Mouse (Mus musculus) regulatory T cell (primary cell): Measurements from ENCODE around the gene Abhd17c.

Experiments used
- in situ Hi-C: fragments of 300-600 bp; cut with MboI, MseI; formaldehyde crosslinking; loops from one replicate; pipeline ENCODE4 v1.15.1; 2025; ENCODE audit warnings: high pct_unique_total_duplicates

Gene Abhd17c

DNA sequence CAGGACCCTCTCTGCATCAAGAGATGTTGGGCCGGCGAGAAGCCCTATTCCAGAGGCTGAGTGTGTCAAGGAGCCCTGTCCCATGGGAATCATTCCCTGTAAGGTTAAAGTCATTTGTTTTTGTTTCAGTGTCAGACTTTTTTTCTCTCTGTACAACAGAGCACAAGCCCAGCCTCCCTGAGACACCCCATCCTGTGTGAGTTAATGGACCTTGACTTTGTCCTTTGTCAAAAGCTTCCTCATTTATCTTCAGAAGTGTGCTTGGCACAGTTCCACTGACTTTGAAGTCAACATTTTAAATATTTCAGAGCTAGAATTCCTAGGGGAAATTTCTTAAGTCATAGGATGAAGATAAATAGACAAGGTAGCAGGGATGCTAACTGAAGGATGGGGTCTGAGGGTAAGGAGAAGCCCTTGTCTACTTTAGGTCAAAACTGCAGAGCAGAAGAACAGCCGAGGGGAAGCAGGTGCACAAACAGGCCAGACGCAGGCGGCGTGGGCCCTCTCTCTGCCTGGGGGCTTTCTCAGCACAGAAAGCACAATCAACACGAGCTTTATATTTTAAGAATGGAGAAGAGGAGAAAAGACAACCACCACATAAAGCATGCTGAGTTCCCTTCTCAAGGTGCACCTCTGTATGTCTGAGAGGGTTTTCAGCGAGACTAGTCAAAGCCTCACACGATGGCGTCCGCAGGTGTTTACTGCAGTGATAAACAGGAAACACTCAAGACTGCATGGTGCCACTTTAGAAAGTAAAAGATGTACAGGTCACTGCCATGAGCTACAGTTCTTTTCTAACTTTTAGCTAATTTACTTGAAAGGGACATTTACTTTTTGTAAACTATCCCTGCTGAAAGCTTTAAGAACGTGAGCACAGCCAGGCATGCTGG lies 32.2 kb downstream of the Abhd17c start:
- in situ Hi-C loops = no loop called here

DNA sequence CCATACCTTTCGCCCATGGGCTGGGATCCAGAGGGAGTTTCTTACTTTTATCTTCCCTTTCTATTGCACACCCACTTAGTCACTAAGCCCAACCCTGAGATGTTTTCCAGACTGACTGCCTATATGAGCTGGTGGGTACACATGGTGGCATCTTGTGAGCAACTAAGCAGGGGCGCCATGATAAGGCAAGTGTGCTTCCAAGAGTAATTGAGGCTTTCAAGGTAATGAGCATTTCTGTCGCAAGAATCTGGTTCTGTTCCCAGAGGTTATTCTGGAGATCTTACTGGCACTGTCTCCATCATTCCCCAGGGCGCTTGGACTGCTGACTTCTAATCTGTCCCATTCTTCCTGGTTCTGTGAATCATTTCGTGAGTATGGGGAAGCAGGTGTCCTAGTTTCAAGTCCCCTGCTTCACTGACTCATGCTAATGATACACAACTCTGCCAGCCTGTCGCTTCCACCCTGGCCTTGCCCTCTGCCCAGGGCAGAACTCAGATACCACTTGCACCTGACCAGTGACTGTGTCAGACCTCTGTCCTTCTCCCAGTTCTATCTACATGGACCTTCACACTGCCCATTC lies 34.1 kb downstream of the Abhd17c start:
- in situ Hi-C loops = no loop called here

DNA sequence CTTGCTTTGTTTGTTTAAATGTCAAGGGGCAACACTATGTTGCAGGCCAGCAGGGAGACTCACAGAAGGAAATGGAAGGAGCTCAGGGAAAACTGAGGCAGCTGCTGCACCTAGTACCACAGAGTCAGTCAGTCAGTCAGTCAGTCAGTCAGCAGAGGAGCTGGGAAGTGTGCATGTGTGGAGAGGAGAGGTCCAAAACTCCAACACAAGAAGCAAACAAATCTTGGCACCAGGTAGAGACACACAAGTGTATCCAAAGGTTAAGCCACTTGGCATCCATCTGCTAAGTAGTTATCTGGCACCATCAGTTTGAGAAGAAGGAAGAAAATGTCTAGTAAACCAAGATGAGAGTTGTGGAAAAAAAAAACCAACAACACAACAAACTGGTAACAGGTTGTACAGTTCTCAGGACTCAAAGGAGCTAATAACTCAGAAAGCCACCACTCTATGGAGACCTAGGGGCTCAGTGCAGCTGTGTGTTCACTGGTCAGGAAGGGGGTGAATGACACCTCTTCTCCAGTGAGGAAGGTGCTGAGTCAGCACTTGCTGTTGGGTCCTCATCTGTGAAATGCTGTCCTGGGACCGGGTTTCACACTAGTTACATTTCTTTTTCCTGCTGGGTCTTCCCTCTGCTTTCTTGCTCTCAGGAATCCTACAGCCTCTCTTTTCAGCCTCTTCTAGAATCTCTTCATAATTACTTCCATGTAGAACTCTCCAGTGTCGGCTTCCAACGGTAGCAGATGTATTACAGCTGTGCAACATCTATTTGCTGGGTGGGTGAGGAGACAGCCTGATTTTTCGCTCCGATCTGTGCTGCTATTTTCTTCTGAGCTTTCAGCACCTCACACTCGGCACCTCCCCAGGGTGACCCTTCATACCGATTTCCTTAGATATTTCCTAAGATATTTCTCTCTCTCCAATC lies 34.8 kb downstream of the Abhd17c start:
- in situ Hi-C loops = no loop called here

DNA sequence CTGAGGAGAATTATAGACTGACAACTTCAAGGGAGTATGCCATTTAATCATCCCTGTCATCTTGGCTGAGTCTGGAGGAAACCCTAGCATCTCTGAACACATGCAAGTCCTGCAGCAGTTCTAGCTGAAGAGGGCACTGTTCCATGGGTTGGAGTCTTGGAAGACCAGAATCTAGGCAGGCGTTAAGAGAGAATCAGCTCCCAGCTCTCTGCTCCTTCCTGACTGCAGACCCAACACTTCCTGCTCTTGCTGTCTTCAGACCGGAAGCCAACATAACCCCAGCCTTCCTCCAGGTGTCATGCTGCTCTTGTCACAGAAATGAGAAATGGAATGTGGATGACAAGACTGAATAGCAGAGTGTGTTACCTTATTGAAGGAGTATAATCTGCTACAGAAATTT lies 36.3 kb downstream of the Abhd17c start:
- in situ Hi-C loops = no loop called here

DNA sequence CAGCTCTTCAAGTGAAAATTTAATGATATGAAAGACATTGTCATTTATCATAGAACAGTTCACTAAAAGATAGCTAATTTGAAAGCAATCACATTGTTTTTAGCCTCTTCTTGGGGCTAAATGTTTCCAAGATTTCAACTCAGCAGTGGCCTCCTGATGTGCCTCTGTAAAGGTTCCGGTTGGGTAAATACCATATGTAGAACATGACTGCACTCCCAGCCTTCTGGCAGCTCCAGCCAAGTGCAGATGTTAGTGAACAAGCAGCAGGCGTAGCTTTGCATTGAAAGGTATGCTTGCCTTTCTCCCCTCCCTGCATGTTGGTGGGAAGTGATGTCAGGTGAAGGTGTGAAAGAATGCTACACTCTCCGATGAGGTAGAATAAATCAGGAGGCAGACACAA lies 36.9 kb downstream of the Abhd17c start:
- in situ Hi-C loops = no loop called here

DNA sequence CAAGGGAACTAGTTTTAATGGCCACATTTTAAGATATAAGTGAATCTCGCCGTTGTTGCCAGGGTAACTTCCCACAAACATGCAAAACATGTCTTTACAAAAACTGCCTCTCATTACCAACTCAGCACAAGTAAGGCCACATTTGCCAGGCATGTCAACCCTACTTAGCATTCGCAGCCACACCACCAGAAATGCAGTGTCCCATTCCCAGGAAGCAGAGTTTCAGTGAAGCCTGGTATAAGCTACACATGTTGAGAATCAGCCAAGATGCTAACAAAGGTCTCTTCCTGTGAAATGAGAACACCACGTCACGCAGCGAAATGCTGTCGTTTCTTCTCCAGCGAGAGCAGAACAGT lies 38.7 kb downstream of the Abhd17c start:
- in situ Hi-C loops = no loop called here

DNA sequence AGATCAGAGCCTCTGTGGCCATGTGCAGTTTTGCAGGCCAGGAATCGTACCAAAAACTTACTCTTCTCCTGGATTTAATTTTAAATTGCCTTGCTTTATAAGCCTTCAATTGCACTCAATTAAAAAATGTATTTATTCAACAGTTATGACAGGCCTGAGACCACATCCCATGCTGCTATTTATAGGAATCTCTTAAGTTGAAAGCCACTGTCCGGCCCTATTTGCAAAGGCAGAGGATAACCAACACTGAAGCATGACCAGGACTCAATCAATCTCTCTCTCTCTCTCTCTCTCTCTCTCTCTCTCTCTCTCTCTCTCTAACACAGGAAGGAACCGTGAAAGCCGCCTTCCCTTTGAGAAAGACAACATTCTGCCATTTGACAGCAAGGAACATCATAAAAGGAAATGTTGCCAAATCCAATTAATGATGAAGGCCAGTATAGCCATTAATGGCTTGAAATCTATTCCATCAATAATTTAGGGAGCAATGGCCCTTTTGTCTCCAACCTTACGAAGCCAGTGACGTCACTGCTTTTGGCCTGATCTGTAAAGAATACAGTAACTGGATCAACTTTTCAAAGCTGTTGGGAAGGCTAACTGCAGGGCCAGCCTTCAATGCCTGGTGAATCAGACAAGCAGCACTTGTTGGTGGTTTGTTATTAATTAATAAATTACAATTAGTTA lies 39.2 kb downstream of the Abhd17c start:
- in situ Hi-C loops = no loop called here

DNA sequence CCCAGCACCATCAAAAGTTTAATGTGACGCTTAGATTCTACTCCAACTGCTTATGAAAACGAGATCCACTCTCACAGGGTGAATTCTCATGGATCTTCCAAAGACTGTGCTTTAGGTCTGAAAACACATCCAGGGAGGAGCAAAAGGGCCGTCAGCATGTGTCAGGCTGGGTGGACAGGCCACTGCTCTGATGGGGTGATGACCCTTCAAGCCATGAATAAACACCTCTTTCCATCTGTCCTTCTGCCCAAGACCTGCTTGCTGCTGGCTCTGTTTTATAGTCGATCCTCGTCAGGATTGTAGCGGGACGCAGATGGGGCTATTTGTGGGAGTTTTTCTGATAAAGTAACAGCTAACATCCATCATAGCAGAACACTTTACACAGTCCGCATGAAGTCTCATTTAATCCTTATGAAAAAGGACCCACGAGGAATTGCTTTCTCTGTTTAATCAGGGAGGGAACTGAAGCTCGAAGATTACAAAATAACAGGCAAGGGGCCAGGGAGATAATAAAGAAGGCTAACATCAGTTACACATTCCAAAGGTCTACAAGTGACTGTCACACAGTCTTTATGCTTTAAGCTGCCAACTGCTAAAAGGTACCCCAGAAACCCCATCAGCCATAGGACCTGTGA lies 39.9 kb downstream of the Abhd17c start:
- in situ Hi-C loops = no loop called here

DNA sequence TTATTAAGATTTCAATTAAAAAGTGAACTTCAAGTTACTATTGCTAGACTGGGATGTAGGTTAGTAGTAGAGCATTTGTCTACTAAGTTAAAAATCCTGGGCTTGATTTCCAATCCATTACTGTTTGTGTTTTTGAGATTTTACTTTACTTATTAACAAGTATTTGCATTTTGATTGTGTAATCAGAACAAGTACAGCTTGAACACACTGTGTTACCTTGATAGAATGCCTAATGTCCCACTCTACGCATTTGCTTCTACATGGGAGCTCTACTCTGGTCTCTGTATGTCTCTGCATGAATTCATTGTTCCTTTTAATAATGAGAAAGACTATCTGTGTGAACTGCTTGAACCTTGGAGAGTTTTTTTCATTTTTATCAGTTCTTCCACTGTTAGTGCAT lies 44.8 kb downstream of the Abhd17c start:
- in situ Hi-C loops = no loop called here

DNA sequence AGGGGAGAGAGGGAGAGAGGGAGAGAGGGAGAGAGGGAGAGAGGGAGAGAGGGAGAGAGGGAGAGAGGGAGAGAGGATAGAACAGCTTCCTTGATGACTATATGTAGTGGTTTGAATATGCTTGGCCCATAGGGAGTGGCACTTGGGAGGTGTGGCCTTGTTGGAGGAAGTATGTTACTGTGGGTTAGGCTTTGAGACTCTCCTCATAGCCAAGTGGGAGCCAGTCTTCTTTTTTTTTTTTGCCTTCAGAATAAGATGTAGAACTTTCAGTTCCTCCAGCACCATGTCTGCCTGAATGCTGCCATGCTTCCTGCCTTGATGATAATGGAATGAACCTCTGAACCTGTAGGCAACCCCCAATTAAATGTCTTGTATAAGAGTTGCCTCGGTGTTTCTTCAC lies 49.1 kb downstream of the Abhd17c start:
- in situ Hi-C loops = no loop called here

DNA sequence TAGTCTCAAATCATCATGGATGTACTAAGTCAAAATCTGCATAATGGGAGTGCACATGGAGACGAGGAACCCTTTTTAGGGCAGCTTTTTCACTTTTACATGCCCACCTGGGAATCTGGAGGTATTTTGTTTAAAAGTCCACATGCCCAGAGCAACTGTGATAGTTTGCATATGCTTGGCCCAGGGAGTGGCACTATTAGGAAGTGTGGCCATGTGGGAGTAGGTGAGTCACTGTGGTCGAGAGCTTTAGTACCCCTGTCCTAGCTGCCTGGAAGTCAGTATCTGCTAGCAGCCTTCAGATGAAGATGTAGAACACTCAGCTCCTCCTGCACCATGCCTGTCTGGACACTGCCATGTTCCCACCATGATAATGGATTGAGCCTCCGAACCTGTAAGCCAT lies 51.0 kb downstream of the Abhd17c start:
- in situ Hi-C loops = no loop called here

DNA sequence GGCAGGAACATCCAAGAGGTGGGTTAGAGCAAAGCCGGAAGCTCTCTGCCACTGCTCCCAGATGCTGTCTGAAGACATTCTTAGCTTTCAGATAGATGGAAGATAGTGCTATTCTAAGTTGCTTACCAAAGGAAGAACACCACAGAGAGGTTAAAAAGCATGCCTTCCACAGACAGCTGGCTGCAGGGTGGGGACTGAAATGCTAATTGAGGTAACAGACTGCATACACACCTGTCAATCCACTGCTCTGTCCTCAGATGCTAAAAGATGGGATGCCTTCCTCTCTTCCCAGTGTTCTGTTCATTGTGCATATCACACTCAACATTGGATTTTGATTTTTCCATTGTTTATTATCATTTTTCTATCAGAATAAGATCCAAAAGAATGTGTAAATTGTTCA lies 53.6 kb downstream of the Abhd17c start:
- in situ Hi-C loops = no loop called here

DNA sequence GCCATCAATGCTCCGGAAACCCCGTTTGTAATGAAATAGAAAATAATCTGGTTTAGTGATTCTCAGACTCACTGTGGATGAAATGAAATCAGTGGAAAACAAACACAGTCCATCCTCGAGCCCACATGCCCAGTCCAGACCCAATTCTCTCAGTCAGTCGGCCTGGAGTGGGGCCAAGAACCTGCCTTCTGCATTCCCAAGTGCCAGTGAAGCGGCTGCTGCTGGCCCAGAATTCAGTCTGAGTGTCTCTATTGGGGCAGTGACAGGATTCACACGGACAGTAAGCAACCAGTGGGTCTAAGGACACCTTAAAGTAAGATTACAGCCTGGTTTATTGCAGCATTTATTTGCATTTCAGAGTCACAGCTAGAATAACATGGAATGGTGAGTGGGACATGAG lies 55.2 kb downstream of the Abhd17c start:
- in situ Hi-C loops = no loop called here

DNA sequence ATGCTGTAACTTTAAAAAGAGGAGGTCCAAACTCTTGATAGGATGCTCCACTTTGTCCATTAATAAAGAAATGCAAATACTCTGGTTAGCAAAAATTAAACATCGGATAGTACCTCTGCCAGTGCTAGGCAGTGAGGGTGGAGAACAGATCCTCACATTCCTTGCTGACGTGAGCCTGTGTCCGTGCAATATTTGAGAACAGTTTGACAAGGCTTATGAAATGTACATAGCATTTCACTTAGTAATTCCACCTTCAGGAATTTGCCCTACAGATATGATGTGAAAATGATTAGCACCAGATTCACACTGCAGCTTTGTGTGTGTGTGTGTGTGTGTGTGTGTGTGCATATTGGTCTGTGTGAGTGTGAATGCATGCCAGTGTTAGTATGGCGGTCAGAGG lies 60.9 kb downstream of the Abhd17c start:
- in situ Hi-C loops = no loop called here

DNA sequence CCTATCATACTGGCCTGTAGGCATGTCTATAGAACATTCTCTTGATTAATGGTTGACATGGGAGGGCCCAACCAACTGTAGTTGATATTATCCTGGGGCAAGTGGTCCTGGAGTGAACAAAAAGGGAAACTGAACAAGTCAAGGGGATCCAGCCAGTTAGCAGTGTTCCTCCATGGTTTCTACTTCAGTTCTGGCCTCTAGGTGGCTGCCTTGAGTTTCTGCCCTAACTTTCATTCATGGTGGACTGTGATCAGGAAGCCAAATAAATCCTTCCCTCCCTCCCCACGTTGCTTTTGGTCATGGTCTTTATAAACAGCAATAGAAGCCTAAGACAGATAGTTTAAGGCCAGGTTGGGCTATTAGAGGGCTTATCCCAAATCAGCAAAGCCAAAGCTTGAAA lies 61.9 kb downstream of the Abhd17c start:
- in situ Hi-C loops = loop anchor here (5.0 to 10.0 kb wide), 3 partner anchors 175 to 268 kb away; no protein-coding TSS in a partner anchor

DNA sequence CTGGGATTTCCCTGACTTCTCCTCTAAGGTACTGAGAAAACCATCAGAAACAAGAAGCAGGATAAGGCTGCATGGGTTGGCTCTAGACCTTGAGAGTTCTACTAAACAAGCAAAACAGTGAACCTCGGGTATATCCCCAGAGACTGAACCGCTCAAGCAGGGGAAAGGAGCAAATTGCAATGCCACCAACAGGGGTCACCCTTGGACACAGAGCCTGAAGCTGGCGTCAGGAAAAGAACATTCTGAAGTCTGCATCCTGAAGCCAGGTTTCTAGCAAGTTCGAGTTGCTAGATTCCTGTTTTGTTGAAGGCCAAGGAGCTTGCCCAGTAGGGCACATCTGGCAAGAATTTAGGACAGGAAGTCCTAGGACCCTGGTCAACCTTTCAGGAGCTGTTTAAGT lies 62.7 kb downstream of the Abhd17c start:
- in situ Hi-C loops = loop anchor here (5.0 to 10.0 kb wide), 3 partner anchors 174 to 268 kb away; no protein-coding TSS in a partner anchor

DNA sequence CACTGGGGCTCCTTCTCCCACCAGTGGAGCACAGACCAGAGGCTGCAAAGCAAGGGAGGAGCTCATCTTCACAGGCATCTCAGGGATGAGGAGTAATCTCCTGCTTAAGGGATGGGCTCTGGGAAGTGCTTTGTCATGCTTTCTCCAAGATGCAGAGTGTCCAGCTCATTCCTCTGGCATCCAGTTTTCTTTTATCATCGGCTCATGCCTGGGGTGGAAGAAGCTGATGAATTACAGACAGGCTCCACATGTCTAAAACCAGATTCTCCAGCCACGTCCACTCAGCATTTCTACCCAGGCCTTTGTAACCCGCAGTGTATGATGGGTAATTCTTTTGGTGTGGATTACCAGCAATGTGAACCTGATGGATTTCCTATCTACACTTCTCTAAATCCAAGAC lies 63.5 kb downstream of the Abhd17c start:
- in situ Hi-C loops = loop anchor here (5.0 to 10.0 kb wide), 3 partner anchors 173 to 269 kb away; no protein-coding TSS in a partner anchor

DNA sequence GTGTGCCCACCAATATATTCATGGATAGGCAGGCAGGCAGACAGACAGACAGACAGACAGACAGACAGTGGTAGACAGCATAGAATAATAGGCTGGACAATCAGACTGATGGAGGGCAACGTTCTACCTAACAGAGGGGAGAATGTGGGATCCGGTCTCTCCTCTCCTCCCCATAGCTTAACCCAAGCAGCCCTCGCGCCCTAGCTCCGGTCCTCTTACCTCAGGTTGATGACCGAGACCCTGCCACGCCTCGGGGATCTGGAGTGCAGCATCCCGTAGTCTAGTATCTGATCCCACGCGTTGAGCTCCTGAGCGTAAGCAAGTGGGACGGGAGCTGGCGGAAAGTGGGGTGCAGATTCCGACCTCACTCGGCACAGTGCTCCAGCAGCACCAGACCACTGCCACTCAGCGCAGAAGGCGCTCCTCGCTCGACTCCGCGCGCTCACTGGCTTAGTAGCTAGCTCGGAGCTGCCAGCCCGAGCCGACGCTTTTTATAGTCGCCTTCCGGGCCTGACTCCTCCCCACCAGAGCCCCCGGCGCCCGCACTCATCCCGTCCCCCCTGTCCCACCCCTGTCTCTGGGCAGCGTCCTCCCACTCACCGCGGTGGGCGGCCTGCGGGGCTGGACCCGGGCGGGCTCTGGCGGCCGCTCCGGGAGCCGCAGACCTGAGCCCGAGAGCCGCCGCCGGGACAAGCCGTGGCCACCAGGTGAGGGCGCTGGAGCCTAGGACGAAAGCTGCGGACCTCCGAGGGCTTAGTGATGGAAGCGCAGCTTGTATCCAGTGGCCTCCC lies 65.5 kb downstream of the Abhd17c start, which contains the start of gene Cemip:
Gene Cemip, minus strand, starts transcription at position 464 of the 791 bp plus-strand sequence.
- in situ Hi-C loops = loop anchor here (5.0 to 10.0 kb wide), 3 partner anchors 171 to 271 kb away; no protein-coding TSS in a partner anchor

DNA sequence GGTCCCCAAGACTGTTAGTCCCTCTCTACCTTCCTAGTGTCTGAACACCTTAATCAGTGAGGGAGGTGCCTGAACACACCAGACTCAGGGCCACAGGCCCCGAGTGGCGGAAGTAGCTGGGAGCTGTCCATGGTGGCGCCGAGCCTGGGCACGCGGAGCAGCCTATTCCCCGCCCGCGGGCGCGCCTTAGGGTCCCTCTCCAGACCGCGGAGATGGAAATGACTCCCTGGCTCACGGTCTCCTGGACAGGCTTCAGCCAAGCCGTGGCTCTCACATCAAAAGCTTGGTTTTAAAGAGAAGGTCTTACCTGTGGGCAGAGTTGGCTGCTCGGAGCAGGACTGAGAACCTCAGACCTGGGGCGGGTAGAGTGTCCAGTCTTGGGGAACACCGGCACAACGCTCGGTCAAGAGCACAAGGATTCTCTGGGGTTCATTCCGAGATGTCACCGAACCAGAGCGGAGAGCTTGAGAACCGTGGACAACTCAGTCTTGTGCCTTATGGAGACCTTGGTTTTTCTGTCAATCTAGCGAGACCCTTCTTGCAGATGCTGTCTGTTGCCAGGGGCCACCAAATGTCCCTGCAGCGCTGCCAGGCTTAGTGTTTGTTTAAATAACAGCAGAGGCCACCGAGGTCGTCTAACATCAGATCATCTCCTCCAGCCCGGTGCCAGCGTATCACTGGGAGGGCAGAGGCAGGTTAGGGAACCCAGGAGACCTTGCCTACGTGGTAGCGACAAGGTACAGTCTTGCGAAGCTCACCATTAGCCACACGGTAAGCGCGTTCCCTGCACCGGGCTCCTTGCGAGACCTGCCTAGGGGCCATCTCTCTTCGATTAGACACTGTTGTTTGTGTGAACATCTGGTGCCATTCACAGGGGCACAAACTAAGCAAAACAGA lies 66.4 kb downstream of the Abhd17c start:
- in situ Hi-C loops = loop anchor here (5.0 to 10.0 kb wide), 3 partner anchors 170 to 272 kb away; no protein-coding TSS in a partner anchor
